Mouse (Mus musculus): ENCODE measurements around the gene Exoc3. TPM values are rescaled to one million over a fixed set of nuclear protein-coding genes. Genes with fewer than 3 reads are reported as not detected.

The Exoc3 gene
- polyA plus RNA-seq, 1 experiment from 2014 or later = 82.2 TPM

- Histone ChIP-seq H3K9ac (no peak overlapping the region), H3K4me2 (no peak overlapping the region), H3K36me3 (peaks cover 52% of the 10 kb centered on the region), H3K27ac (no peak overlapping the region), H3K9me3 (no peaks in the 10 kb centered on the region), H3K27me3 (no peaks in the 10 kb centered on the region), H3K4me1 (peaks cover 13% of the 10 kb centered on the region), H3K4me3 (no peak overlapping the region)
- WGBS = 85% methylated on average over 10 of the region's 10 CpGs
- ATAC-seq (ENCODE audit: insufficient number of reproducible peaks, low FRiP score, low TSS enrichment, low read depth) = no peak
Measured at GRCm38 (mm10) chr13:74169446-74170164, 38.9 kb downstream of the Exoc3 start.

DNA sequence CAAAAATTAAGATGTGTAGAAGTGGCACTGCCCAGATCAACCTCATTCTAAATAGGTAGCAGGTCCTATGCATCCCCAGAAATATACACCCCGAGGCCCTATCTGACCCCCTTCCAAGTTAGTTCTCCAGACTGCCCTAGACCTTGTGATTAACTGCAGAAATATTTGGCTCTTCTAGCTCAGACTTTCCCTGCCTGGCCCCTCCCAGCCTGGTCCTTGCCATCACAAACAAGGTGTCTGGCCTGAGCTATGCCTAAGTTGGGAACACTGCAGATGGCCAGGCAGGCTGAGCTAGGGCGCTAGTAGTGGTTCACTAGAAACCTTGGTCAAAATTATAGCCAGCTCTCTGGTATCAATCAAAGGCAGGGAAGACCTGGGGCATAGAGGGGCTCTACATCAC is 41.0 kb downstream of the Exoc3 start:
- Histone ChIP-seq H3K4me3 (no peak overlapping the region), H3K9ac (no peak overlapping the region), H3K27ac (peak overlapping the region; percentile 22; the same call in 1 of the 2 replicates), H3K4me1 (peaks cover 13% of the 10 kb centered on the region), H3K36me3 (peaks cover 32% of the 10 kb centered on the region), H3K4me2 (no peak overlapping the region), H3K27me3 (no peaks in the 10 kb centered on the region), H3K9me3 (no peaks in the 10 kb centered on the region)
- 0 out of 2 replicates have a peak, but pooled peaks have one; percentile 20 for ATAC-seq (ENCODE audit: insufficient number of reproducible peaks, low FRiP score, low TSS enrichment, low read depth)
- WGBS = 72% methylated on average over 2 of the region's 2 CpGs

DNA sequence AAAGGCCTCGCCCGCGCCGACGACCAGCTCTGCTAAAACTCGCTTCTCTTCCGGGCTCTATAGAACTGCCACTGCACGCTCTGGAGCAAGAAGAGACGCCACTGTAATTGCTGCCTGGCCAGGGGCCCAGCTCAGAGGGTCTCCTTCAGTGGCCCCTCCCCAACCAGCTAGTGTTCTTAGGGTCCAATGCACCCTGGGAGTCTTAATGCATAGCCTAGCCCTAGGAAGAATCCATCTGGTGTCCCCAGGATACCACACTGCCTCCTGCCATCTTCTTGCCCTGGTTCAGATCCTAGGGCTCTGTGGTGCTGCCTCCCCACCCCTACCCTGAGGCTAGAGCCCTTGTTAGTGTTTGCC is 41.5 kb downstream of the Exoc3 start:
- peaks cover 13% of the 10 kb centered on the region for H3K4me1 ChIP-seq
- H3K27ac ChIP-seq = peak overlapping the region; percentile 22; the same call in 1 of the 2 replicates
- peaks cover 28% of the 10 kb centered on the region for H3K36me3 ChIP-seq
- peak overlapping the region; percentile 50 for H3K4me3 ChIP-seq
- H3K9me3 ChIP-seq = no peaks in the 10 kb centered on the region
- H3K27me3 ChIP-seq = no peaks in the 10 kb centered on the region
- 0 out of 2 replicates have a peak, but pooled peaks have one; percentile 30 for ATAC-seq (ENCODE audit: insufficient number of reproducible peaks, low FRiP score, low TSS enrichment, low read depth)
- 4% methylated on average over 9 of the region's 9 CpGs for WGBS
- H3K9ac ChIP-seq = peak overlapping the region; percentile 39
- H3K4me2 ChIP-seq = peak overlapping the region; percentile 84

DNA sequence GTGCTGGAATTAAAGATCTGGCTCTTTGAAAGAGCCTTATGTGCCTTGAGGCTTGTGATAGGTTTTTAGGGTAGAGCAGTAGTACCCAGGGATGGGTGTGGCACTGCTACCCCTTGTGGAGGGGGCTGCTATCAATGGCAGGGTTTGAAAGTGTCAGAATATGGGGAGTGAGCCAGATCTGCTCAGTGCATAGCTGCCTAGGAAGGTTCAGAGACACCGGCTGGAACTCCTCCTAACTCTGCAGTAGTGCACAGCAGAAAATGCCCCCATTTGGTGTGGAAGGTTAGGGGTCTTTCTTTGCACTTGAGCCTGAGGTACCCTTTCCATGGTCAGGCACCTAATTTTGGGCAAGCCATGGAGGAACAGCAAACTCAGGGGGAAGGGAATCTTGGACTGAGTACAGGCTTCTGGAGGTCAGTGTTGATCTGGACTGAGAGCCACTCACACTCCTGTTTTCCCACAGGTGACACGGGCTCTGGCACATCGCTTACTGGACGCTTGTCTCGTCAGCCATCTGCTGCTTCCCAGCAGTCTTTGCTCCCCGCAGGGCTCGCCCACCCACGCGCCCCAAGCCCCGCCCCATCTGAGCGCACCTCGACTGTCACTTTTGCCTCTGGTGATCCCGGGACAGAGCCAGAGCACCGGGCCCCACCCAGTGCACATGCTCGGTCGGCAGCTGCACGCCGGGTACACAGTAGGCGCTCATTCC is 42.0 kb downstream of the Exoc3 start:
- peak; percentile 57 for ATAC-seq (ENCODE audit: insufficient number of reproducible peaks, low FRiP score, low TSS enrichment, low read depth)
- Histone ChIP-seq H3K9me3 (no peaks in the 10 kb centered on the region), H3K4me3 (peak overlapping the region; percentile 50), H3K4me1 (peaks cover 13% of the 10 kb centered on the region), H3K27ac (peak overlapping the region; percentile 22; the same call in 1 of the 2 replicates), H3K36me3 (peaks cover 22% of the 10 kb centered on the region), H3K27me3 (no peaks in the 10 kb centered on the region), H3K9ac (peak overlapping the region; percentile 39), H3K4me2 (peak overlapping the region; percentile 84)
- 8% methylated on average over 19 of the region's 19 CpGs for WGBS

GRCm38 (mm10) chr13:74147327-74147726 is 61.2 kb downstream of the Exoc3 start:
- Histone ChIP-seq H3K4me2 (no peak overlapping the region), H3K4me3 (no peak overlapping the region), H3K36me3 (no peaks in the 10 kb centered on the region), H3K9me3 (no peaks in the 10 kb centered on the region), H3K4me1 (no peaks in the 10 kb centered on the region), H3K27ac (no peak overlapping the region), H3K9ac (no peak overlapping the region), H3K27me3 (no peaks in the 10 kb centered on the region)
- ATAC-seq (ENCODE audit: insufficient number of reproducible peaks, low FRiP score, low TSS enrichment, low read depth) = no peak
- WGBS = 78% methylated on average over 2 of the region's 2 CpGs

DNA sequence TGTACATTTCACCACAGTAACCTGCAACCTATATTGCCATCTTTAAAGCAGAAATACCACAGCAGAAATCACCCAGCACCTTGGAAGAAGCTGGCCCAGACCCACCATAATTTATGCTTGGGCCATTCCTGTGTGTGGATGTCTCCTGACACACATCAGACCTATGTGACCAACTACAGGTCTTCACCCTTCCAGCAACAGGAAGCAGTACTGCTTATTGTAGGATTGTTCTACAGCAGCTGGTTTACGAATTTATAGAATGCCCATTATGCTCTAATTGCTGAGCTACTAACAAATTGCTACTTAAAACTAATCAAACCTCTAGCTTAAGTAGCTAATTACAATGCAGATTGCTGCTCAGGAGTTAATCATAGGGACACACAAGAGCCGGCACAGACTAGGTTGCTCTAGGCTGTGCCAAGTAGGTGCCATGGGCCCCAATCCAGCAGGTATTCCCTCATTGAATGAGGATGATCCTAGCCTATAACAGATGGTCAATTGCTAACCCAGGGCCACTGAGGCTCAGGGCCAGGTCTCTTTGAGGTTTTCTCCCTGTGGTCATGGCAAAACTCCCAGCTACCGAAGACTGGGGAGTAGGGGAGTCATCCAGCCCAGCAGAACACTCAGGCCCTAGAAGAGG is 62.4 kb downstream of the Exoc3 start:
- H3K4me2 ChIP-seq = no peak overlapping the region
- WGBS = 60% methylated on average over 3 of the region's 3 CpGs
- H3K9ac ChIP-seq = no peak overlapping the region
- ATAC-seq (ENCODE audit: insufficient number of reproducible peaks, low FRiP score, low TSS enrichment, low read depth) = no peak
- no peaks in the 10 kb centered on the region for H3K27me3 ChIP-seq
- no peak overlapping the region for H3K4me3 ChIP-seq
- H3K9me3 ChIP-seq = no peaks in the 10 kb centered on the region
- H3K36me3 ChIP-seq = no peaks in the 10 kb centered on the region
- no peaks in the 10 kb centered on the region for H3K4me1 ChIP-seq
- H3K27ac ChIP-seq = no peak overlapping the region

- H3K9ac ChIP-seq = no peak overlapping the region
- H3K27ac ChIP-seq = no peak overlapping the region
- H3K36me3 ChIP-seq = no peaks in the 10 kb centered on the region
- H3K4me1 ChIP-seq = no peaks in the 10 kb centered on the region
- 60% methylated on average over 7 of the region's 7 CpGs for WGBS
- no peak overlapping the region for H3K4me3 ChIP-seq
- H3K4me2 ChIP-seq = no peak overlapping the region
- no peak for ATAC-seq (ENCODE audit: insufficient number of reproducible peaks, low FRiP score, low TSS enrichment, low read depth)
- H3K27me3 ChIP-seq = no peaks in the 10 kb centered on the region
- no peaks in the 10 kb centered on the region for H3K9me3 ChIP-seq
Measured at GRCm38 (mm10) chr13:74144120-74144884, 64.2 kb downstream of the Exoc3 start.

GRCm38 (mm10) chr13:74143282-74143681 is 65.2 kb downstream of the Exoc3 start:
- H3K9me3 ChIP-seq = no peaks in the 10 kb centered on the region
- no peak for ATAC-seq (ENCODE audit: insufficient number of reproducible peaks, low FRiP score, low TSS enrichment, low read depth)
- no peaks in the 10 kb centered on the region for H3K36me3 ChIP-seq
- H3K4me3 ChIP-seq = no peak overlapping the region
- no peaks in the 10 kb centered on the region for H3K4me1 ChIP-seq
- H3K9ac ChIP-seq = no peak overlapping the region
- H3K27ac ChIP-seq = no peak overlapping the region
- no peaks in the 10 kb centered on the region for H3K27me3 ChIP-seq
- WGBS = 60% methylated on average over 3 of the region's 3 CpGs
- H3K4me2 ChIP-seq = no peak overlapping the region

- Histone ChIP-seq H3K9me3 (no peaks in the 10 kb centered on the region), H3K27ac (no peak overlapping the region), H3K4me3 (no peak overlapping the region), H3K4me1 (no peaks in the 10 kb centered on the region), H3K4me2 (no peak overlapping the region), H3K27me3 (no peaks in the 10 kb centered on the region), H3K36me3 (no peaks in the 10 kb centered on the region), H3K9ac (no peak overlapping the region)
- 87% methylated on average over 6 of the region's 6 CpGs for WGBS
- no peak for ATAC-seq (ENCODE audit: insufficient number of reproducible peaks, low FRiP score, low TSS enrichment, low read depth)
Measured at GRCm38 (mm10) chr13:74140793-74141192, 67.7 kb downstream of the Exoc3 start.

GRCm38 (mm10) chr13:74138906-74139647 is 69.5 kb downstream of the Exoc3 start:
- Histone ChIP-seq H3K9ac (no peak overlapping the region), H3K27ac (no peak overlapping the region), H3K4me1 (no peaks in the 10 kb centered on the region), H3K4me3 (no peak overlapping the region), H3K27me3 (no peaks in the 10 kb centered on the region), H3K9me3 (no peaks in the 10 kb centered on the region), H3K4me2 (no peak overlapping the region), H3K36me3 (no peaks in the 10 kb centered on the region)
- ATAC-seq (ENCODE audit: insufficient number of reproducible peaks, low FRiP score, low TSS enrichment, low read depth) = no peak
- 81% methylated on average over 7 of the region's 7 CpGs for WGBS

DNA sequence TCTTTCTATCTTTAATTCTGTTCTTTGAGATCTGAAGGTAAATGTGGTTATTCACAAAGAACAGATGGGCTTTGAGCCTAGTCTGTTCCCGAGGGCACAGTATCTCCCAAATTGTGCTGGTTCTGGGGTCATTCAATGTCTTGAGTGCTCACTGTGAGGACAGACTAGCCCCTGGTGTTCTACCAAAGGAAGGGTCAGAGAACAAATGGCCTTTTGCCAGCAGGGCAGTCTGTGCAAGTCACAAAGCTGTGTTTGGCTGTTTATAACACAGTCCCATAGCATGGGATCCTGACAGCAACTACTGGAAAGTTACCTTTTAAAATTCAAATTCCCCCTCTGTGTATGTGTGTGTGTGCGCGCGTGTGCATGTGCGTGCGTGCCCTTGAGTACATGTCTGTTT is 78.6 kb downstream of the Exoc3 start:
- Histone ChIP-seq H3K9ac (no peak overlapping the region), H3K4me2 (no peak overlapping the region), H3K27ac (no peak overlapping the region), H3K27me3 (no peaks in the 10 kb centered on the region), H3K9me3 (no peaks in the 10 kb centered on the region), H3K4me3 (no peak overlapping the region), H3K4me1 (no peaks in the 10 kb centered on the region), H3K36me3 (no peaks in the 10 kb centered on the region)
- ATAC-seq (ENCODE audit: insufficient number of reproducible peaks, low FRiP score, low TSS enrichment, low read depth) = no peak
- WGBS = 88% methylated on average over 6 of the region's 6 CpGs
